Mouse (Mus musculus) CD4-positive, CD25-positive, alpha-beta regulatory T cell, adult 2 months (primary cell): Measurements from ENCODE around the gene Traf3ip2.

ENCODE experiments used
- DNase-seq: peaks from one replicate; pipeline ENCODE4 v3.0.0-alpha.2; 2012; ENCODE audit warnings: low read depth, low spot score

The Traf3ip2 gene

GRCm38 (mm10) chr10:39612633-39612988 is at the start of gene Traf3ip2:
Traf3ip2 (plus strand) TSS chr10:39612934.
- DNase-seq, result no peak

GRCm38 (mm10) chr10:39563552-39564223 is 49.0 kb upstream of the Traf3ip2 start:
- no peak for DNase-seq

GRCm38 (mm10) chr10:39566901-39567300 is 45.8 kb upstream of the Traf3ip2 start:
- DNase-seq, result no peak

GRCm38 (mm10) chr10:39568991-39569390 is 43.7 kb upstream of the Traf3ip2 start:
- DNase-seq, result no peak

- DNase-seq, result no peak
Observed at GRCm38 (mm10) chr10:39571011-39571410, 41.7 kb upstream of the Traf3ip2 start.

GRCm38 (mm10) chr10:39572050-39572671 is 40.6 kb upstream of the Traf3ip2 start:
- DNase-seq, result no peak

- no peak for DNase-seq
Observed at GRCm38 (mm10) chr10:39572672-39573051, 40.1 kb upstream of the Traf3ip2 start.

GRCm38 (mm10) chr10:39576466-39576865 is 36.3 kb upstream of the Traf3ip2 start:
- no peak for DNase-seq

- DNase-seq, result no peak
Observed at GRCm38 (mm10) chr10:39580477-39580876, 32.3 kb upstream of the Traf3ip2 start.

GRCm38 (mm10) chr10:39582385-39582784 is 30.3 kb upstream of the Traf3ip2 start:
- no peak for DNase-seq

GRCm38 (mm10) chr10:39583718-39584117 is 29.0 kb upstream of the Traf3ip2 start:
- no peak for DNase-seq

- DNase-seq, result no peak
Observed at GRCm38 (mm10) chr10:39587290-39587925, 25.3 kb upstream of the Traf3ip2 start.

- DNase-seq, result no peak
Observed at GRCm38 (mm10) chr10:39587973-39588746, 24.6 kb upstream of the Traf3ip2 start.

- peak; percentile 37 for DNase-seq
Observed at GRCm38 (mm10) chr10:39589765-39590546, 22.8 kb upstream of the Traf3ip2 start.

GRCm38 (mm10) chr10:39590629-39591028 is 22.1 kb upstream of the Traf3ip2 start:
- no peak for DNase-seq

- DNase-seq, result no peak
Observed at GRCm38 (mm10) chr10:39592501-39592900, 20.2 kb upstream of the Traf3ip2 start.

GRCm38 (mm10) chr10:39594716-39595115 is 18.0 kb upstream of the Traf3ip2 start:
- no peak for DNase-seq

- DNase-seq, result no peak
Observed at GRCm38 (mm10) chr10:39595862-39596261, 16.9 kb upstream of the Traf3ip2 start.

GRCm38 (mm10) chr10:39597116-39597791 is 15.5 kb upstream of the Traf3ip2 start:
- DNase-seq, result no peak

- DNase-seq, result no peak
Observed at GRCm38 (mm10) chr10:39597792-39598183, 14.9 kb upstream of the Traf3ip2 start.

- no peak for DNase-seq
Observed at GRCm38 (mm10) chr10:39599601-39600000, 13.1 kb upstream of the Traf3ip2 start.
